Mouse (Mus musculus): Measurements from ENCODE around the gene Edem1.
"Not testable (repeated sequence)": the region's sequence is repeated elsewhere in the genome, so short reads cannot be mapped to it uniquely, and the experiment has no call there.

Edem1 gene

DNA sequence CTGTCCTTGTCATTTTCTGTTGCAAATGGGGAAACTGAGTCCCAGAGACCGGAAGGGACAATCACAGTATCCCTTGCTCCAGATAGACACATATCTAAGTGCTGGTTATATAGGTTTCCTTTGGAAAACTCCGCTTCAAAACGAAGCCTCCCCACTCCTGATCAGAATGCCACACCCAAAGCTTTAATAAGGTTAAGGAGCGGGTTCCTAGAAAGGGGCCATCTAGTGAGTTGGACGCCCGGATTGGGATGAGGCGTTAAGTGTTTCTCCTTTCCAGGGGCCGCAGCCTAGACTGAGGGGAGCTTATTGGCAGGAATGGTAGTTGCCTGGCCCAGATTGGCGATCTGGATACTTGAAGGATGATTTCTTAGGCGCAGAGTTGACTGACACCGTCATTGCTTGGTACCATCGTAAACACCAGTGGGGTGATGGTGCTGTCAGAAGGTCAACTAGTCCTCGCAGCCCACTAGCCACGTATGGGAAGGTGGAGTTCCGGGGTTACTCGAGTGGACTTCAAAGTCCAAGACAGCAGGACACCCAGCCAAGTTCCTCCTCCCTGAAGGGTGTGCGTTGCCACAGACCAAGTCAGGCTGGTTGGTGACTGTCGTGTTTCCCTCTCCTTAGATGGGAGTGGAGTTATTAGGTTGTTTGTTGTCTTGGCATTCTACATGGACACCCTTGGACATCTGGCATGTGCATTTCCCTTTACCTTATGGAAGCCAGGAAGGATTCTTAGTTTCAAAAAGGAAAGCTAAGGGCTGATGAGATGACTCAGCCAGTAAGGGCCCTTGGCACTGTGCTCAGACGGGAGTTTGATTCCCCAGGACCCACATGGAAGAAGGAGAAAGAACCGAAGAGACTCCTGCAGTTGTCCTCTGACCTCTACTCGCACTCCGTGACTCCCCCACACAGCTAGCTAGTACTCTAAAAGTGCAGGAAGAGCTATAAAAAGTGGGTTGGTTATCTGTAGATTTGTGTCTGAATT, 1.2 kb downstream of the Edem1 start:
- no peak for DNase-seq (ENCODE audit: low spot score in 2 of 2)

DNA sequence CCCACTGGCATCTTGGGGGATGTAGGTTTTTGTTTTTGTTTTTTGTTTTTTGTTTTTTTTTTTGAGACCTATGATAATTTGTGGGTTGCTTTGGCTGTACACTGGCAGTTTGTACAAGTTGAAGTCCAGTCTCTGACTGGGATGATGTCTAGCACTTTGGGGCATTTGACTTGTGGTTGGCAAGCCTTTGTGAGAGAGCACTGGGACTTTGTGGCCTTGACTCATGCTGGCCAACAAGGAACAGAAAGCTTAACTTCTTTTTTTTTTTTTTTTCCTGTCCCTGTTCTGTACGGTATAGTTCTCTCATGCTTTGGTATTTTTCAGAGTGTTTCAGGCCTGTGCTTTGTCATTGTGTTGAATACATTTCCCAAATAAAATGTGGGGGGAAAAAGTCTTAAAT, 3.7 kb downstream of the Edem1 start:
- no peak for DNase-seq (ENCODE audit: low spot score in 2 of 2)

DNA sequence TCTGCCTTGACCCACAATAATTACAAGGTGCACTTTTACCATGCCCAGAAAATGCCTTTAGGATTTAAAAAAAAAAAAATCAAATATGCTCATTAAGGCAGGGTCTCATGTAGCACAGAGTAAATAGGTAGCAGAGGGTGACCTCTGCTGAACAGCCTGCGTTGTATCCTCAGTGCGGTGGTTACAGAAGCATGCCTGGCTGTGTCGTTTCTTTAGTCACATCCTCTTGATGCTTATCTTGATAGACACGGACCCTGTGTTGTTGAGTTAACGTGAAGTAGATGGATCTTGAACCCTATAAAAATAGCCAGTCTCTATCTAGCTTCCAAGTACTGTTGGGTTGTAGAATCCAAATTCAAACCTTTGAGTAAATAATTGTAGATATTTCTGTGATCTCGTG, 4.5 kb downstream of the Edem1 start:
- DNase-seq (ENCODE audit: low spot score in 2 of 2): no peak

DNA sequence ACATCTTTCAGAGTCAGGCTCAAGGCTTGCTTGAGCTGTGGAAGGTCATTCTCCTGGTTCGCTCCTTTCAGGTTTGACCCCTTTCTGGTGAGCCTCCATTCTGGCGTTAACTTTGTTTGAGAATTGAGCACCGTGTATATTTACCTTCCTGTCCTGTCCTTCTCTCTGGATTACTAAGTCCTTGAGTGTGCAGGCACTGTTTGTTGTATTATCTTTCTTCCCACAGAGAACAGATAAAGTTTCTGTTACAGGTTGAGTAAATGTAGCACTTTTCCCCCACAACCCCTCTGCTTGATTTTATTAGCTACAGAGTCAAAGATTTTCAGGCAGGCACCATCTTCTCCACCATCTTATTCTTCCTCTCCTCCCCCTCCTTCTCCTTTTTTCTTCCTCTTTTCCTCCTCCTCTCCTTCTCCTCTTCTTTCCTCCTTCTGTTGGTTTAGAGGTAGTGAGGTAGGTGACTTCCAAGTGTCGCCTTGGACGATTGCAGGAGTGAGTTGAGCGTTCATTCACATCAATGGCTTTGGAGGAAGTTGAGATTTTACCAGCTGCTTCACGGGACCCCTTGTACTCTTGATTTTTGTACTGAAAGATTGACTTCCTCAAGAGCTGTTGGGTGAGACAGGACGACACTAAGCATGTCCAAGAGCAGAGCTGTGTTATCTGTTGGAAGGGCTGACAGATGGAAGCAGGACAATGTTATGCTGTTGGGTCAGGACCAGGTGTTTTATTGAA, 5.7 kb downstream of the Edem1 start:
- DNase-seq (ENCODE audit: low spot score in 2 of 2): no peak

DNA sequence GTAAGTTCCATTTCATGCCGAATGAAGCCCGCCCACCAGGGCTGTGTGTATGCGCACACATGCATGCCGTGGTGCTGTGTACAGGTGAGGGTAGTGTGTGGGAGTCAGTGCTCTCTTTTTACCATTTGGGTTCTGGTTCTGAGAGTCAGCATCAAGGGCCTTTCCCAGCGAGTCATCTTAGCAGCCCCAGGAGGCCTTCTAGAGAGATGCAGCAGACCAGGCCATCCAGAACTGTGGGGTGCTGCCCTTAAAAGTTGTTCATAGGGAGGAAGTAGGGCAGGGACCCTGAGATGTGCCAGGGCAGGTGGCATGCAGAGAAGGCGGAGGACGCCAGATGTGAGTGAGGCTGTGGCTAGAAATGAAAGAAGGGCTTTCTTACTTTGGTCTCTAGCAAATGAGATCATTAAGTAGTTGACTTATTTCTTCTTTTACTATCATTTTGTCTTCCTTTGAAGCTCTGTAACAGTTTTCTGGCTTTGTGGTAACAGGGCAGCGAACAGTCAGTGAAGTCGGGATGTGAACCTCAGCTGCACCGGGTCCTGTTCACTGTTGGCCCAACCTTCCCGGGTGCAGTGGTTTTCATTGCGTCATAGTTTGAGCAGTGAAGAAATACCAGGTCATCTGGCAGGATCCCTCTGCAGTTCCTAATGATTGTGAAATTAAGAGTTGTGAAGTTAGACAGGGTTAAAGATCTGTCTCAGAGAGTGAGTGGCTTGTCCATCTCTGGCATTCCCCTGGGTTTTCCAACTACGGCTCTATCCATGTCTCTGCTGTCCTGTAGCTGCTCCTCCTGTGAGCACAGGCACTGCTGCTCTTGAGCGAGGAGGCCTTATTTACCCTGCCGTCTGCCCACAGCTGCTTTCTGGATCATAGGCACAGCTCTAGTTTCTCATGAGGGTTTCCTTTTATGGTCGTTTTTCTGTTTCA, 7.6 kb downstream of the Edem1 start:
- peak; percentile 73 to 80 for DNase-seq (ENCODE audit: low spot score in 2 of 2)

DNA sequence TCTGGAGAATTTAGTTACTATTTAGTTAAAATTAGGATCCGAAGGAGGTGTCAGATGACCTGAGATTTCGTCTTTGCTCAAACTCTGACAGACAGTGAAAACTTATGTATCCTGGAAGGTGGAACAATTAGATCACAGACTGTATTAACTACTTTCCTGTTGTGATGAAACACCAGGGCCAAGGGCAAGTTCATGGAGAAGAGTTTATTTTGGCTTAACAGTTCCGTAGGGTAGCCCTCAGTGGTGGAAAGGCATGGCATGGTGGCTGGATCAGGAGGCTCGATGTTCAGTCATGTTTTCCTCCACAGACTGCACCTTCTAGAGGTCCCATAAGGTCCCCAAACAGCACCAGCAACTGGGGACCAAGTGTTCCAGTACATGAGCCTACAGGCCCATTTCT, 8.6 kb downstream of the Edem1 start:
- no peak for DNase-seq (ENCODE audit: low spot score in 2 of 2)

DNA sequence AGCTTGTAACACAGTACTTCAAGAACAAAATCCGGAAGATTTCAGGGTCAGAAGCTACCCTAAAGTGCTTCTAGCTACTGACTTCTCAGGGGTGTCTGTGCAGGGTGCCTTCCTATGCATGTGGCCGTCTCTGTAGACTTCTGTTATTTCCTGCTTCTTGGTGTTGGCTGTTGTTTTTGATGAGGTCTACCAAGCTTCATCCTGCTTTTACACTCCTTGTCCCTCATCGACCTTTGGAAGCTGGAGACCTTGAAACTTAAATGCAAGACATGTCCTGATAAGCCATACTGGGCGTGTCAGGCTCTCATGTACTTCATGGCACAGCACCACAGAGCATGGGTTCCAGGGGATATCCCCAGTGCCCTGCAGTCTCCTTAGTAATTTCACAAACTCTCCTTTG, 9.5 kb downstream of the Edem1 start:
- DNase-seq (ENCODE audit: low spot score in 2 of 2): no peak

DNA sequence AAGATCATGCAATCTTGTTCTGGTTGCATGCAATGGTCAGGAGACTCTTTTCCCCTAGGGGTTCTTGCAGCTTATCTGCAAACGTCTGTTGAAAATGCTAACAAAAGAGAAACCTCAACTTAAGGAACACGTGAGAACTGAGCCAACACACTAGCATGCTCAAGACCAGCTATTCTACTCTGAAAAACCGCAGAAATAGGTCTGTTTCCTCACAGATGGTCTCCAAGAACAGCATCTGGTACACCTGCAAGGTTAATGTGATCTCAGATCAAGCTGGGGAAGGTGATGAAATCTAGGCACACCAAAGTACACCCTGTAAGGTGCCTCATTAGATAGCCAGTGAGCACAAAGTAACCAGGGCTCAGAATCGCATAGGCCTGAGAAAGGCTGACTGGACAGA, 11.0 kb downstream of the Edem1 start:
- DNase-seq (ENCODE audit: low spot score in 2 of 2): peak; percentile 57 to 61

DNA sequence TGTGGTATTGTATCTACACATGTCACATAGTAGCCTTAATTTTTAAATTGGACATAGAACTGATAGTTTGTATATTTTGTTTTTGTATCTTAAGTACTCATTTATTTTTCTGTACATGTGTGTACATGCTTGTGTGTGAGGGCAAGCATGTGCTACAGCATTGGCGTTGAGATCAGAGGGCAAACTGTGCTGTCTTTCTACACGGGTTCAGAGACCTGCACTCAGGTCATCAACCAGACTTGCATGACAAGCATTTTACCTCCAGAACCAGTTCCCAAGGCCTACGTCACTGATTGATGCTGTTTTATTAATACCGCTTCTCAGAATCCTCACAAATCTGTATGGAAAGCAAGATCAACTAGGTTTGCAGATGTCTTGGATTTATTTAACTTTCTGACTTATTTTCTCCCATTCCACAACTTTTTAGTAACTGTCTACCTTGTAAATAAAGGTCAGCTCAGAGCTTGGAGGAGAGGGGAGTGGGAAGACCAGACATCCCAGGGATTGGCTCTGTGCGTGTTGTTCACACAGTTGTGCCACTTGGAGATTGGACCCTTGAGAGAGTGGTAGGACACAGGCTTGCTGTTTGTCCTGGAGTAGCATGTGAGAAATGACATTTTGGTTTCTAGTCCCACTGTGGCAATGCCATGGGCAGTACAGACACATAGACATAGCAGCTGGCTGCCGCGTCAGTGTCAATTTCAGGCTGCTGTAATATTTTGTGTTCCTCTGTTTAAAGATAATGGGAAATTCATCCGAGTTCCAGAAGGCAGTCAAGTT, 12.6 kb downstream of the Edem1 start:
- no peak for DNase-seq (ENCODE audit: low spot score in 2 of 2)

DNA sequence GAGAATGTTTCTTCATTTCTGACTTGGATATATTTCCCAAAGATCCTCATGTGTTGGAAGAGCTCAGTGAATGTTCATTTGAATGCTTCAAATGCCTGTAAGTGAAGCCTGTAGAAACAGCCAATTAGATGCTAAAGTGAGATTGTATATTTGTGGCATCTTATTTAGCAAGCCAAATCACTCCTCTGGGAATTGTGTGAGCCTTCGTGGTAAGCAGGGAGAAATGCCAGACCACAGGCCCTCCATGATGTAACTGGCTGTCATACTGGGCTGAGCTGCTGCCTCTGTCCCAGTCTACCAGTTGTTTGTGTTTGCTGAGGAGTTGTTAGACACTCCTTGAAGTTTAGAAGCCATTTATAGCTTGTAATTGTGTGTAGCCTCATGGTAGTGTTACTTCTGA, 15.2 kb downstream of the Edem1 start:
- DNase-seq (ENCODE audit: low spot score in 2 of 2): no peak

DNA sequence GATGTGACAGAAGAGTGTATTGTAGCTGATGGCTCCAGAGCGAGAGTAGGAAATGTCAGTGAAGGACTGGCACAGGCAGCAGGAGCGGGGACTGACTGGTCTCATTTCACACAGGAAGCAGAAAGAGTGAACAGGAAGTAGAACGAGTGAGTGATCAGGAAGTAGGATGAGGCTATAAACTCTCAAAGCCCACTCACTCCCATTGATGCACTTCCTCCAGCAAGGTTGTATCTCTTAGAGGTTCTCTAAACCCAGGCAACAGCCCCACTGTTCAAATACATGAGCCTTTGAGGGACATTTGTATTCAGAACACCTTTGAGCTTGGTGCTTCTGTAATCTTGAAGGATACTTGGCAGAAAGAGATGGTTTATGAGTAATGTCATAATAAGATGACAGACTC, 15.7 kb downstream of the Edem1 start:
- DNase-seq (ENCODE audit: low spot score in 2 of 2): no peak

DNA sequence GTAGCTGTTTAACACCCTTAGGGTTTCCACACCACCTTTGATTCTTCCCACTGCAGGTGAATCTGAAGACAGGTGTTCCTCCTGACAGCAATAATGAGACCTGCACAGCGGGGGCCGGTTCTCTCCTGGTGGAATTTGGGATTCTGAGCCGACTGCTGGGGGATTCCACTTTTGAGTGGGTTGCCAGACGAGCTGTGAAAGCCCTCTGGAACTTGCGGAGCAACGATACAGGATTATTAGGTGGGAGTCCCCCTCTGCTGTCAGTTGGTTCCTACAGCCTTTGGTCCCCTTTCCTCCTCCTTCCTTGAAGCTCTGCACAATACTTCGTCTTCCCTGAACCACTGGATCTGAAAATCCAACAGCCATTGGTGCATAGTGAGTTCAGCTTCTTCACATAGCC, 16.3 kb downstream of the Edem1 start:
- DNase-seq (ENCODE audit: low spot score in 2 of 2): no peak

DNA sequence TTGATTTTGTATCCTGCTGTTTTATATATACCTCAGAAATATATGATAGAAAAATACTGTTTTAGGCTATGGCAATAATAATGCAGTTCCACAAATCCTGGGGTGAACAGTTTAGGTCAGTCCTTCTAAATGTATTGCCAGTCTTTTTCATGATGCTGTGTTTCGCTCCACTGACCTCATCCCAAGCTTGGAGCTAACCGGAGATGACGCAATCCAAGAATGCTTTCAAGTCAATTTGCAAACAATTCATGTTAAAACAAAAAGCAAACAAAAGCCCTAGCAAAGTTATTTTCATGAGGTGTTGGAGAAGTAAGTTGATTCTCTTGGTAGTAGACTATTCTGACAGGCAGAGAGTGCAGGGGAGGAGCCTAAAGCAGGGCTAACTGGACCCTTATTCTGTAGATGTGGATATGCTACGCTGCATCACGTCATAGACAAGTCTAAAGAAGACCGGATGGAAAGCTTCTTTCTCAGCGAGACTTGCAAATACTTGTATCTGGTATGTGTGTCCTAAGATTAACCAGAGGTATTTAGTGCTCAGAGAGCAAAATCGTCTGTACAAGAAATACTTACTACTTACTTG, 23.7 kb downstream of the Edem1 start:
- DNase-seq (ENCODE audit: low spot score in 2 of 2): no peak

DNA sequence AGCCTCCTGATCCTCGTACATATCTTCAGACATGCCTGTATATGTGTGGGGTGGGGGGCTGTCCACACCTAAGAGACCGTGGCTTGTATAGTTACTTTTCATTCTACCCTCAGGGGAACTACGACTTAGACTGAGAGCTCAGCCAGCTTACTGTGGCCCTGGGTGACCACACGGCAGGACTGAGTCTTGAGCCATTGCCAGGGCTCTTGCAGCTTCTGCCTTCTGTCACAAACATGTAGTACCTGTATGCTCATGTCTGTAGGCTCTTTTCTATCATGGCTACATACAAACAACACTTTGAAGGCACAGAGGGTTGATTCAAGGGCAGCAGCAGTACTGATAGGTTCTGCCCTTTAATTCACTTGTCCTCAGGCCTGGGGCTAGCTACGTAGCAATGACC, 24.5 kb downstream of the Edem1 start:
- no peak for DNase-seq (ENCODE audit: low spot score in 2 of 2)

DNA sequence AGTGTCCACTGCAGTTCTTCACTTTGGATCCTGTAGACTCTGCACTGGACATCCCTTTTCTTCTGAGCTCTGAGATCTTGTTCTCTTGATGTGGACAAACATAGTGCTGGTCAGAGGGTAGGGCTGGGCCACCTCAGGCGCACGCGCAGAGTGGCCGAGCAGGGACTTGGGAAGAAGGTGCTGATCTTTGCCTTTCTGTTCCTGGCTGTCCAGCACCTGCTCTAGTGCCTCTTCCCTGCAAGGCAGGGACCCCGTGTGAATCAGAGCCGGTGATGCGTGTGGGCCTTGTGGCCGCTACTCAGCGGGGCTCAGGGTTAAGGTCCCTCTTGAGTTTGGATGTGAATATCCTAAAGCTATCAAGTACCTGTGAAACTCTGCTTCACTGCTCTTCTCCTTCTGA, 30.1 kb downstream of the Edem1 start:
- DNase-seq (ENCODE audit: low spot score in 2 of 2): no peak

DNA sequence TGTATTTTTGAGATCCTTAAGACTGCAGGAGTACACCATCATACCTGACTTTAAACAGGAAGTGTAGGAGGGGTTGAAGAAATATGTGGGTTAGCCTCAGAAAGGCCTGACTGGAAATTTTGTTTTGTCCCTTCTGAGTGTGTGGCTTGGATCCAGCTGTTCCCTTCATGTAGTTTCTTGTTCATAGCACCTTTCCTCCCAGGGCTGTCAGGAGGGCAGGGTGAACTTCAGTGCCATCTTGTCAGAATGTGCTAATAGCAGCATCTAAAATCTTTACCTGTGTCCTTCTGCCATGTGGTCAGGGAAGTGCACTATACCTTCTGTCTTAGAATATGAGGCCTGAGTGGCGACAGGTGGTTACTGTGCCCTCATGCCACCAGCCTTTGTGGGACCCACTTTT, 32.8 kb downstream of the Edem1 start:
- no peak for DNase-seq (ENCODE audit: low spot score in 2 of 2)

DNA sequence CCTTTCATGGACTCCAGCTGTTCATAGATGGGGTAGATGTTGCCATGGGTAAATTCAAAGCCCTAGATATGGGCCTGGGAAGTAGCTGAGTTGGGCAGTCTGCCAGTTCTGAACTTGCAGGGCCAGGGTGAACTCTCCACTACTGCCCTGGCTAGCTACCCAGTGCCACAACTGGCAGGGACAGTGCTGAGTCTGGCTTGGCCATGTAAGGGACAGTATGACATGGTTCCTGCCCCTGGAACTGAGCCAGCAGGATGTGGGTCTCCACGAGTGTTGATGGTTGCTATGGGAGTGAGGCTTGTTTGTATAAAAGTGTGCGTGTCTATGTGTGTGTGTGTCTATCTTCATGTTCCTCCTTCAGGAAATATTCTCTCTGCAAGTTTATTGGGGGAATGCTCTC, 34.1 kb downstream of the Edem1 start:
- DNase-seq (ENCODE audit: low spot score in 2 of 2): no peak

DNA sequence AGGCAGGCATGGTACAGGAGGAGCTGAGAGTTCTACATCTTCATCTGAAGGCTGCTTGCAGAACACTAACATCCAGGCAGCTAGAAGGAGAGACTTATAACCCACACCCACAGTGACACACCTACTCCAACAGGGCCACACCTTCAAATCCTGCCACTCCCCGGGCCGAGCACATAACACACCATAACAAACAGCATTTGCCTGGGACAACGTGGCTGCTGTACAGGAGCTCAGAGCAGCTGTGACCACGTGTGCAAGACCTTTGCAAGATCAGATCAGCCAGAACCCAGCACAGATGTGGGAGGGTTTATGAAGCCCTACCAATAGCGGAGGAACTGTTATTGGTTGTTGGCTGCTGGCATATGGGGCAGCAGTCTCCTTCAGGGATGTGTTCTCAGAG, 37.9 kb downstream of the Edem1 start:
- no peak for DNase-seq (ENCODE audit: low spot score in 2 of 2)

DNA sequence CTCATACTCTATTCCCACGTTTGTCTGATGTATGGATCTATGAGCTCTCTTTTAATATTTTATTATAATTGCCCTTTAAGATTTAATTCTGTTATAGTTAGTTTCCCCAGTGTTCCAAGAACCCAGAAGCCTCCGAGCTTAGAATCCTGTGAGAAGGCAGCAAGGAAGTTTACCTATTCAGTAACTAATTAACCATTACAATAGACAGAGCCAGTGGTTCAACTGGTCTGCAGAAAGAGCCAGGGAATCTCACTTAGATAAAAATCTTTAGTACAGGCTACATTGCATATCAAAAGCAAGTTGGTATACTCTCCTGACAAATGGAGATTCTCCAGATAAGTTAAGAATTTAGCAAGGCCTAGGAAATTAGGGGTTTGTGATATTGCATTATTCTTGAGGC, 40.6 kb downstream of the Edem1 start:
- not testable (repeated sequence) for DNase-seq (ENCODE audit: low spot score in 2 of 2)

DNA sequence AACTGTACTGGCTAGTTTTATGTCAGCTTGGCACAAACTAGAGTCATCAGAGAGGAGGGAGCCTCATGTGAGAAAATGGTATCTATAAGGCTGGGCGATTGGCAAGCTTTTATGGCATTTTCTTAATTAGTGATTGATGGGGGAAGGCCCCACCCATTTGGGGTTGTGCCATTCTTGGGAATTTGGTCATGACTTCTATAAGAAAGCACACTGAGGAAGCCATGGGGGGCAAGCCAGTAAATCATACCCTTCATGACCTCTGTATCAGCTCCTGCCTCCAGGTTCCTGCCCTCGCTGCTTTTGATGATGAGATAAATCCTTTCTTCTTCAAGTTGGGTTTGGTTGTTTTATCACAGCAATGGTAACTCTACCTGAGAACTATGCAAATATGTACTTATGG, 42.0 kb downstream of the Edem1 start:
- DNase-seq (ENCODE audit: low spot score in 2 of 2): no peak

DNA sequence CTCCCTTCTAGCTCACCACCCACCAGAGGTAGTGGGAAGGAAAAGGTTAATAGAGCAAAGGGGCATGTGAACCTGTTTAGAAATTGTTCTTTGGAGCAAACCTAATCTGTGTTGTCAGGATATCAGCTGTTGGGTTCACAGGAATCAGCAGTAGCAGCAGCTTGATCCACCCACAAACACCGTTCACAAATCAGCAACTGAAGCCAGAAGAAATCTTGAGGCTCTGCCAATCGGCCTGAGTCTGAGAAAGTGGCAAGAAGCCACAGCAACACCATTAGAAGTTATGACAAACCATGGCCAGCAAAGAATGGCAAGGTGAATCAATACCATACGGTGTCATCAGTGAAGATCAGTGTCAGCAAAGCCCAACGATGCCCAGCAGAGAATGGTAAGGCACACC, 42.8 kb downstream of the Edem1 start:
- no peak for DNase-seq (ENCODE audit: low spot score in 2 of 2)

Data from thymus, postnatal 10 days (tissue).